8 mouse cellular contexts compared by ENCODE assay signal in genomic region chr2:119662220-119663182, GRCm38 (mm10). TPM values are rescaled to one million over a fixed set of nuclear protein-coding genes. Genes with fewer than 3 reads are reported as not detected.
A peak's percentile ranks its signal among the peaks of the same experiment; 100 is the strongest.
DNase-seq lines count a peak whose midpoint lies in the region; ATAC-seq lines count a peak whose summit lies in the region.

TSS of gene Ndufaf1 (minus strand) at chr2:119662827.

- H3K4me1 ChIP-seq in brown adipose tissue, adult 24 weeks (ENCODE audit: control insufficient read depth, insufficient read depth, insufficient read length, low read length): peaks cover 4% of the 10 kb centered on the region; the same call in 1 of the 2 replicates
- H3K4me1 ChIP-seq in heart, embryonic 14.5 days (ENCODE audit: control insufficient read depth in 2 of 2, insufficient read depth in 2 of 2, low read length in 2 of 2): peaks cover 5 to 12% of the 10 kb centered on the region in 2 experiments
- peaks cover 15% of the 10 kb centered on the region for H3K4me1 ChIP-seq in liver, embryonic 13.5 days (replicated peaks)
- 0 out of 2 replicates have a peak, but pooled peaks cover 2% of the 10 kb centered on the region for H3K4me1 ChIP-seq in stomach, embryonic 16.5 days (ENCODE audit: control insufficient read depth, insufficient read depth, low read length)

- H3K4me3 ChIP-seq in brown adipose tissue, adult 24 weeks (ENCODE audit: insufficient read depth, low read depth, low read length): peak within 1 kb of the TSS; percentile 83
- H3K4me3 ChIP-seq in heart, embryonic 14.5 days (ENCODE audit: control insufficient read depth in 1 of 2, insufficient read depth in 1 of 2, low read depth in 1 of 2, low read length in 2 of 2): peak within 1 kb of the TSS; percentile 87 to 98
- peak within 1 kb of the TSS; percentile 79 for H3K4me3 ChIP-seq in liver, embryonic 13.5 days (replicated peaks)
- H3K4me3 ChIP-seq in stomach, embryonic 16.5 days (replicated peaks; ENCODE audit: low read length): peak within 1 kb of the TSS; percentile 89

- peak; percentile 78 for DNase-seq in CD4-positive, CD25-positive, alpha-beta regulatory T cell, adult 2 months (ENCODE audit: low read depth, low spot score)
- DNase-seq in fat pad, adult 2 months (ENCODE audit: extremely low read depth, low read depth, low spot score): peak; percentile 11
- peak; percentile 86 for DNase-seq in kidney, postnatal 14 days
- DNase-seq in liver, embryonic 13.5 days: peak; percentile 70
- peak; percentile 77 for DNase-seq in neural tube, embryonic 10.5 days (ENCODE audit: extremely low spot score, low spot score)

- no peak for ATAC-seq in heart, embryonic 14.5 days (ENCODE audit: insufficient number of reproducible peaks, insufficient read depth, low FRiP score, low read depth)
- ATAC-seq in liver, embryonic 13.5 days (ENCODE audit: low read depth): peak; percentile 87
- ATAC-seq in stomach, embryonic 16.5 days (ENCODE audit: insufficient read depth, low FRiP score): peak; percentile 72; the same call in 1 of the 2 replicates

- peak within 1 kb of the TSS; percentile 96 for H3K9ac ChIP-seq in heart, embryonic 14.5 days (ENCODE audit: low read length)
- H3K9ac ChIP-seq in liver, embryonic 13.5 days: peak within 1 kb of the TSS; percentile 90
- H3K9ac ChIP-seq in stomach, embryonic 16.5 days (ENCODE audit: low read length): peak within 1 kb of the TSS; percentile 97

- H3K27me3 ChIP-seq in heart, embryonic 14.5 days (ENCODE audit: control insufficient read depth, insufficient read depth, low read length): no peaks in the 10 kb centered on the region
- H3K27me3 ChIP-seq in liver, embryonic 13.5 days: no peaks in the 10 kb centered on the region
- H3K27me3 ChIP-seq in stomach, embryonic 16.5 days (ENCODE audit: control insufficient read depth, insufficient read depth, low read length): no peaks in the 10 kb centered on the region

- H3K4me2 ChIP-seq in heart, embryonic 14.5 days (ENCODE audit: low read length): peak within 1 kb of the TSS; percentile 80
- H3K4me2 ChIP-seq in liver, embryonic 13.5 days: peak within 1 kb of the TSS; percentile 73
- peak within 1 kb of the TSS; percentile 87 for H3K4me2 ChIP-seq in stomach, embryonic 16.5 days (ENCODE audit: low read depth, low read length)

- H3K9me3 ChIP-seq in heart, embryonic 14.5 days (ENCODE audit: control insufficient read depth, low read length): no peaks in the 10 kb centered on the region
- H3K9me3 ChIP-seq in liver, embryonic 13.5 days (replicated peaks): no peaks in the 10 kb centered on the region
- no peaks in the 10 kb centered on the region for H3K9me3 ChIP-seq in stomach, embryonic 16.5 days (replicated peaks; ENCODE audit: control insufficient read depth, low read length)

- under 1% methylated on average over 44 of the region's 44 CpGs for WGBS in heart, embryonic 14.5 days
- 1% methylated on average over 44 of the region's 44 CpGs for WGBS in liver, embryonic 13.5 days (ENCODE audit: insufficient replicate concordance)
- 1% methylated on average over 44 of the region's 44 CpGs for WGBS in stomach, embryonic 16.5 days

- H3K36me3 ChIP-seq in heart, embryonic 14.5 days (ENCODE audit: control insufficient read depth, insufficient read depth, low read length): peaks cover 28% of the 10 kb centered on the region
- H3K36me3 ChIP-seq in liver, embryonic 13.5 days: peaks cover 25% of the 10 kb centered on the region
- 0 out of 2 replicates have a peak, but pooled peaks cover under 1% of the 10 kb centered on the region for H3K36me3 ChIP-seq in stomach, embryonic 16.5 days (ENCODE audit: control insufficient read depth, insufficient read depth, low read length)

- H3K27ac ChIP-seq in brown adipose tissue, adult 24 weeks (replicated peaks; ENCODE audit: low read depth, low read length): peak within 1 kb of the TSS; percentile 66; the same call in 1 of the 2 replicates
- H3K27ac ChIP-seq in heart, embryonic 14.5 days (replicated peaks in 1 of 2; ENCODE audit: control insufficient read depth in 1 of 2, insufficient read depth in 1 of 2, low read depth in 2 of 2, low read length in 2 of 2): peak within 1 kb of the TSS; percentile 25 to 67; a peak in 3 of 4 replicates
- H3K27ac ChIP-seq in liver, embryonic 13.5 days: peak within 1 kb of the TSS; percentile 69
- H3K27ac ChIP-seq in stomach, embryonic 16.5 days (ENCODE audit: low read length): no peak within 1 kb of the TSS; the same call in 1 of the 2 replicates

RNA-seq across cellular contexts. Expression of gene Ndufaf1, which starts in this region (rescaled TPM):
- polyA plus RNA-seq in brown adipose tissue, adult 24 weeks (2012; ENCODE audit: insufficient read depth, insufficient read length, missing spikeins): 86.6 and 92.5 TPM in 2 replicates
- 54.5 and 55.5 TPM in 2 replicates for polyA plus RNA-seq in heart, embryonic 14.5 days (2014; fragmentation: Nextera tagmentation; extraction: Ambion mirVana)
- 44.6 and 52.0 TPM in 2 replicates for polyA plus RNA-seq in liver, embryonic 13.5 days (2015; fragmentation: Nextera tagmentation; extraction: Ambion mirVana)
- 41.1 and 48.1 TPM in 2 replicates for polyA plus RNA-seq in stomach, embryonic 16.5 days (2015; fragmentation: Nextera tagmentation; extraction: Ambion mirVana)

Comparison
In these comparisons a context has a peak if more than half of its experiments do, and no peak if none do; other contexts are left out.
1. DNase-seq: peak in every context shown above with its lines; median percentile 86 in kidney, postnatal 14 days; 78 in CD4-positive, CD25-positive, alpha-beta regulatory T cell, adult 2 months; 77 in neural tube, embryonic 10.5 days; 70 in liver, embryonic 13.5 days; 11 in fat pad, adult 2 months.